Mouse (Mus musculus): ENCODE results near the gene Mettl21e. TPM values are rescaled to one million over a fixed set of nuclear protein-coding genes. Genes with fewer than 3 reads are reported as not detected.
"Not testable (repeated sequence)": the region's sequence is repeated elsewhere in the genome, so short reads cannot be mapped to it uniquely, and the experiment has no call there.

The Mettl21e gene
- polyA plus RNA-seq (2015; fragmentation: Nextera tagmentation; extraction: Ambion mirVana): not detected in 2 replicates

DNA sequence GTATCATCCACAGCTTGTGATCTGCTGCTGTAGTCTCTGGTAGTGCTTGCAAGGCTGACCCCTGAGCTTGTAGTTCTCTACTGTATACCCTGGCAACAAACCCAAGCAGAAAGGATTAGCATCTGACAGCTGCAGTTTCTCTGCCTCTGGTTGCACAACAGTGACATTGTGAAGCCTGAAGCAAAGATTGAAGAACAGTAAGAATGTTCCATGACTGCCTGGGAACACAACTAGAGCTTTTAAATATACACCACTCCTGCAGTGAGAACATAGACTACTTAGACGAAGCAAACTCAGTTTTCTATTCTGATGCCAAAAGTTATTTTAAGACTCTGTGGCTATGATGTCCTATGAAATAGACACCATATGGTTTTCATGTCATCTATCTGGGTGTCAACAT lies at the start of gene Mettl21e:
Mettl21e (minus strand) TSS at position 86 of the 400 bp plus-strand sequence.
- WGBS (ENCODE audit: insufficient replicate concordance): 70% methylated on average over 1 of the region's 1 CpGs
- Histone ChIP-seq H3K9ac (no peak within 1 kb of the TSS), H3K27ac (no peak within 1 kb of the TSS), H3K9me3 (replicated peaks) (no peaks in the 10 kb centered on the region), H3K4me2 (no peak within 1 kb of the TSS), H3K4me3 (replicated peaks) (no peak within 1 kb of the TSS), H3K27me3 (no peaks in the 10 kb centered on the region), H3K36me3 (no peaks in the 10 kb centered on the region), H3K4me1 (replicated peaks) (no peaks in the 10 kb centered on the region)
- no peak for DNase-seq
- no peak for ATAC-seq (ENCODE audit: low read depth)

GRCm38 (mm10) chr1:44240440-44240839 lies 21.7 kb upstream of the Mettl21e start:
- DNase-seq; H3K9me3 ChIP-seq (replicated peaks); H3K36me3 ChIP-seq; H3K27ac ChIP-seq; H3K4me2 ChIP-seq; H3K4me3 ChIP-seq (replicated peaks); H3K4me1 ChIP-seq (replicated peaks); ATAC-seq (ENCODE audit: low read depth); H3K9ac ChIP-seq; H3K27me3 ChIP-seq: not testable (repeated sequence)
- WGBS (ENCODE audit: insufficient replicate concordance): 58% methylated on average over 2 of the region's 2 CpGs

GRCm38 (mm10) chr1:44239969-44240368 lies 21.2 kb upstream of the Mettl21e start:
- Histone ChIP-seq H3K4me3 (replicated peaks) (no peak overlapping the region), H3K27me3 (no peaks in the 10 kb centered on the region), H3K27ac (no peak overlapping the region), H3K4me2 (no peak overlapping the region), H3K36me3 (no peaks in the 10 kb centered on the region), H3K9ac (no peak overlapping the region), H3K4me1 (replicated peaks) (no peaks in the 10 kb centered on the region), H3K9me3 (replicated peaks) (no peaks in the 10 kb centered on the region)
- 75% methylated on average over 3 of the region's 3 CpGs for WGBS (ENCODE audit: insufficient replicate concordance)
- ATAC-seq (ENCODE audit: low read depth): no peak
- no peak for DNase-seq

DNA sequence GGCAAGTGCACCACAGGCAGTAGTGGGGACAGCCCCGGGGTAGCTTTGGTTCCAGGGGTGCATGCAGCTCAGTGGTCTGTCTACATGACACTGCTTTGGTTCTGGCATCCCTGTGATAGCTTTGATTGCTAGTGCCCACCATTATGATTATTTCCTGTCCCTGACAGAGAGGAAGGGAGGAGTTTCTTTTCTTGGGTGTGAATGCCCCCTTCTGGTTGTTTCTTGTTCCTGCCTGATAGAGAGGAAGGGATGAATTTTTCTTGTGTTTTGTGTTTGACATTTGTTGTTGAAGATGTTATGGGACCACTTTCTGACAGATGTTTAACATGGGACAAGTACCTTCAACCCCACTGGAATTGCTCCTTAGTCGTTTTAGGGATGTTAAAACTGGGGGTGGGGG lies 18.5 kb upstream of the Mettl21e start:
- ATAC-seq (ENCODE audit: low read depth): no peak
- Histone ChIP-seq H3K36me3 (no peaks in the 10 kb centered on the region), H3K4me1 (replicated peaks) (no peaks in the 10 kb centered on the region), H3K4me2 (no peak overlapping the region), H3K9ac (no peak overlapping the region), H3K9me3 (replicated peaks) (no peaks in the 10 kb centered on the region), H3K4me3 (replicated peaks) (no peak overlapping the region), H3K27me3 (no peaks in the 10 kb centered on the region), H3K27ac (no peak overlapping the region)
- WGBS (ENCODE audit: insufficient replicate concordance): 43% methylated on average over 2 of the region's 2 CpGs
- no peak for DNase-seq

- ATAC-seq (ENCODE audit: low read depth) (no peak), DNase-seq (no peak)
- no peaks in the 10 kb centered on the region for H3K27me3 ChIP-seq
- no peak overlapping the region for H3K4me3 ChIP-seq (replicated peaks)
- H3K36me3 ChIP-seq: no peaks in the 10 kb centered on the region
- H3K4me1 ChIP-seq (replicated peaks): no peaks in the 10 kb centered on the region
- no peaks in the 10 kb centered on the region for H3K9me3 ChIP-seq (replicated peaks)
- no peak overlapping the region for H3K4me2 ChIP-seq
- WGBS (ENCODE audit: insufficient replicate concordance): 54% methylated on average over 2 of the region's 2 CpGs
- no peak overlapping the region for H3K9ac ChIP-seq
- no peak overlapping the region for H3K27ac ChIP-seq
These were observed 16.6 kb upstream of the Mettl21e start for GRCm38 (mm10) chr1:44235311-44235710.

DNA sequence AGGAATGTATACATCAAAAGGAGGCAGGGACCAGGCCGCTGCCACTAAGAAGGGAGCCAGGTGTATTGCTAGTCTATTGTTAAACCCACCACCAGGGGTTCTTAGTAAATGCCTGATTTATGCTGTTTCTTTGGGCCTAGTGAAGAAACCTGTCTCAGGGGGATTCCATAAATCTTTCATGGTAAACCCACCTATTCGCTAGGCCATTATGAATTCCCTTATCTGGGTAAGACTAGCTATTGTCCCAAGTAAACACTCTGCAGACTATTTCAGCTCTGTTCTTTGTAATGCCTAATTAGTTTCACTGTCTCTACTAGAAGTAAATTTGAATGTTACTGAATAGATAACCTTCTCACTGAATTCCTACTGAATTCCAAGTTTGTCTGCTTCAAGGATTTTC lies 15.8 kb upstream of the Mettl21e start:
- not testable (repeated sequence) for H3K9me3 ChIP-seq (replicated peaks); H3K4me2 ChIP-seq; H3K9ac ChIP-seq; H3K4me3 ChIP-seq (replicated peaks); ATAC-seq (ENCODE audit: low read depth); H3K27ac ChIP-seq; H3K27me3 ChIP-seq; DNase-seq; H3K4me1 ChIP-seq (replicated peaks); H3K36me3 ChIP-seq
- 74% methylated on average over 2 of the region's 2 CpGs for WGBS (ENCODE audit: insufficient replicate concordance)

- no peak for DNase-seq
- H3K4me3 ChIP-seq (replicated peaks): no peak overlapping the region
- ATAC-seq (ENCODE audit: low read depth): no peak
- H3K9me3 ChIP-seq (replicated peaks): no peaks in the 10 kb centered on the region
- WGBS (ENCODE audit: insufficient replicate concordance): 55% methylated on average over 2 of the region's 2 CpGs
- H3K4me2 ChIP-seq: no peak overlapping the region
- H3K27me3 ChIP-seq: no peaks in the 10 kb centered on the region
- no peaks in the 10 kb centered on the region for H3K4me1 ChIP-seq (replicated peaks)
- no peak overlapping the region for H3K27ac ChIP-seq
- no peaks in the 10 kb centered on the region for H3K36me3 ChIP-seq
- H3K9ac ChIP-seq: no peak overlapping the region
These were observed 10.3 kb upstream of the Mettl21e start for GRCm38 (mm10) chr1:44229044-44229443.

DNA sequence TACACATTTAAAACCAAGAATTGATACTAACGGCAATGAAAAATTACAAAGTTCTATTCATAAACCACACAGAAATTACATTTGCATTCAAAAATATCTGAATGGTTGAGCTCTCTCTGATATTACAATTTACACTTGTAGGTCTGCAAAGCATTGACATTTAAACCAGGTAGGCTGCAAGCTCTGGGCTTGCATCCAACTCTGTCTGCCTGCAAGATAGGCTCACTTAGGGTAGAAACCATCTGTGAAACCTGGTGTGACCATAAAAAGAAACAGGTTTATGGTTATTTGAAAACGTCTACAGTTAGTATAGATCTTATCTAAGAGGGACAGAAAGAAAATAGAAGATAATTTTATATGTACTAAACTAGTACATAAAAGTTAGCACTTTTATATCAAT lies 1.6 kb downstream of the Mettl21e start:
- H3K27ac ChIP-seq: no peak overlapping the region
- no peaks in the 10 kb centered on the region for H3K9me3 ChIP-seq (replicated peaks)
- H3K4me2 ChIP-seq: no peak overlapping the region
- no peak for ATAC-seq (ENCODE audit: low read depth)
- H3K4me1 ChIP-seq (replicated peaks): no peaks in the 10 kb centered on the region
- H3K27me3 ChIP-seq: no peaks in the 10 kb centered on the region
- 52% methylated on average over 2 of the region's 2 CpGs for WGBS (ENCODE audit: insufficient replicate concordance)
- H3K9ac ChIP-seq: no peak overlapping the region
- no peak for DNase-seq
- H3K36me3 ChIP-seq: no peaks in the 10 kb centered on the region
- H3K4me3 ChIP-seq (replicated peaks): no peak overlapping the region

DNA sequence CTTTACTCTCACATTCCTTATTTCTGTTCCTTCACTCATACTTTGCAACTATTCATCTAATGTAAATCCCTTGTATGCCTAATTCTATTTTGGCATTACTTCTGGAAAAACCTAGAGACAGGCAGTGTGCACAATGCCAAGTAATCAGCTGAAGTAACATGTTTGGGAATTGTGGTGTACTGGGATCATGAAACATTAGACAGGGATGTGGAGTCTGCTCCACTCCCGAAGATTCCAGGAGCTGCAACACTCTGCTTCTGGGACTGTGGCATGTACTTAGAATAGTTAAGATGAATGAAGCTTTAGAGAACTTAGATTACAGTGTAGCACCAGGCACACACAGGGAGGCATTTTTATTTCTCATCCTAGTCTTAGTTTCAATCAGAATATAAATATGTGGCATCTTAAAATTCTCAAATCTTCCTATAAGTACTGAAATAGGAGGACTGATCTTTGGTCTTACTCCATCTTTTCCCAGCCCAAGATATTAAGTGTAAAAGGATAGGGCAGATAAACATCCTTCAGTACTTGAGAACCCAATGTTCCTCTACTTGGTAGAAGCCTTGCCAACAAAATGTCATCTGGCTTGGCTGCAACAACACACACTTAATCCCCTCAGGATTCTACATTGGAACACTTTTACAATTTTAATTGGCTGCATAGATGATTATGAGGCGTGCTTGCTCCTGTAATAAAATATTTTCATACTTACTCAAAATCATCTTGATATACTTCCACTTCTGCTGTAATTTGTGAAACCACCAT lies 2.2 kb downstream of the Mettl21e start:
- Histone ChIP-seq H3K4me1 (replicated peaks) (no peaks in the 10 kb centered on the region), H3K9ac (no peak overlapping the region), H3K27me3 (no peaks in the 10 kb centered on the region), H3K4me2 (no peak overlapping the region), H3K9me3 (replicated peaks) (no peaks in the 10 kb centered on the region), H3K27ac (no peak overlapping the region), H3K36me3 (no peaks in the 10 kb centered on the region), H3K4me3 (replicated peaks) (no peak overlapping the region)
- DNase-seq (no peak), ATAC-seq (ENCODE audit: low read depth) (no peak)
- WGBS (ENCODE audit: insufficient replicate concordance): 40% methylated on average over 2 of the region's 2 CpGs

DNA sequence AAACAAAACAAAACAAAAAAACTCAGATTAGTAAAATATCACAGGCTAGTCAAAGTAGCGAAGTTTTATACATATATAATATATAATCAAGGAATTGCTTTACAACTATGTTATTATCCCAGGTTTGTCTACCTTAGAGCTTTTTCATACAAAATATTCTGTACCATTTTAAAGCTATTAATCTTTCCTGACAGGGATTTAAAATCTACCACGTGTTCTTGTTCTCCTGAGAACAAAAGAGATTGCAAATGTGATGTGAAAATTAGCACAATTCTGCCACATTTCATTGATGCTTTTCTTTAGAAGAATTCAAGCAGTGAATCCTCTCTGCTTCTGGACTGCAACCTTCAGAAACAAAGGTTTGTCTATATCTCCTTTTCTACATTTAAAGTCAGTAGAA lies 4.3 kb downstream of the Mettl21e start:
- no peak for DNase-seq
- H3K9me3 ChIP-seq (replicated peaks): no peaks in the 10 kb centered on the region
- no peak overlapping the region for H3K4me3 ChIP-seq (replicated peaks)
- H3K27ac ChIP-seq: no peak overlapping the region
- no peak overlapping the region for H3K4me2 ChIP-seq
- H3K36me3 ChIP-seq: no peaks in the 10 kb centered on the region
- no peaks in the 10 kb centered on the region for H3K4me1 ChIP-seq (replicated peaks)
- no peaks in the 10 kb centered on the region for H3K27me3 ChIP-seq
- H3K9ac ChIP-seq: no peak overlapping the region
- 29% methylated on average over 2 of the region's 2 CpGs for WGBS (ENCODE audit: insufficient replicate concordance)
- no peak for ATAC-seq (ENCODE audit: low read depth)

DNA sequence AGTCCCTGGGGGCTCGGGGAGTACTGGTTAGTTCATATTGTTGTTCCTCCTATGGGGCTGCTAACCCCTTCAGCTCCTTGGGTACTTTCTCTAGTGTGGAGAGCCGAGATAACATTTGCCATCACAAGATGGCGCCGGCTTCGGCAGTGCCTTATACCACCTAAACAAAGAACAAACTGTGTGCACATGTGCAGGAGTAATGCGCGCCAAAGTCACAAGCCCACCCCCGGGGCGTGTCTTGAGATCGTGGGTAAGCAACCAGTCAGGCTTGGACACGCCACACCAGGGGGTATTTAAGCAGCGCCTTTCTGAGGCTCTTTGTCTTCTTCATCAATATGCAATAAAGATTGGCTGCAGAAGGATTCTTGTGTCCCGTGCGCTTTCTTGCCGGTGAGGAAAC lies 15.9 kb downstream of the Mettl21e start:
- ATAC-seq (ENCODE audit: low read depth) (no peak), DNase-seq (no peak)
- H3K9me3 ChIP-seq (replicated peaks): no peaks in the 10 kb centered on the region
- WGBS (ENCODE audit: insufficient replicate concordance): 83% methylated on average over 15 of the region's 15 CpGs
- peaks cover 18% of the 10 kb centered on the region; the same call in 1 of the 2 replicates for H3K27me3 ChIP-seq
- no peaks in the 10 kb centered on the region for H3K4me1 ChIP-seq (replicated peaks)
- no peaks in the 10 kb centered on the region for H3K36me3 ChIP-seq
- no peak overlapping the region for H3K27ac ChIP-seq
- no peak overlapping the region for H3K4me2 ChIP-seq
- no peak overlapping the region for H3K9ac ChIP-seq
- no peak overlapping the region for H3K4me3 ChIP-seq (replicated peaks)
